Mouse (Mus musculus): ENCODE results near the gene Gypa.

GRCm38 (mm10) chr8:80551303-80551702, 57.7 kb downstream of the Gypa start:
- TF ChIP-seq TAL1 (conservative IDR thresholded peaks at IDR 0.05; ENCODE audit: low read depth, low read length) (no peak), CTCF (IDR thresholded peaks at IDR 0.05; ENCODE audit: low read depth, low read length) (no peak)

Measured in G1E (cell line).